Mouse (Mus musculus) heart, embryonic 11.5 days (tissue): ENCODE results near the gene Mapk6. TPM values are rescaled to one million over a fixed set of nuclear protein-coding genes. Genes with fewer than 3 reads are reported as not detected.
"Not testable (repeated sequence)": the region's sequence is repeated elsewhere in the genome, so short reads cannot be mapped to it uniquely, and the experiment has no call there.

ENCODE experiments used
- ATAC-seq: fragments of 200-750 bp; cut with Nextera tagmentation; replicated peaks from 2 replicates; pipeline ENCODE4 v1.8.0; 2017; ENCODE audit warnings: moderate library complexity; ENCODE audit not compliant: insufficient number of reproducible peaks, low FRiP score, low TSS enrichment
- H3K27ac ChIP-seq: fragments of 300-500 bp; sonication (generic); 2 replicates; pipeline ENCODE4 v1.5.1; 2014; ENCODE audit warnings: mild to moderate bottlenecking, low read depth, low read length
- H3K27me3 ChIP-seq: fragments of 300-500 bp; sonication (generic); 2 replicates; pipeline ENCODE4 v1.6.1; 2014; ENCODE audit warnings: mild to moderate bottlenecking, low read length, mixed read lengths; ENCODE audit not compliant: control insufficient read depth, insufficient read depth
- H3K36me3 ChIP-seq: fragments of 300-500 bp; sonication (generic); 2 replicates; pipeline ENCODE4 v1.6.1; 2014; ENCODE audit warnings: mild to moderate bottlenecking, low read length, moderate library complexity, mixed read lengths; ENCODE audit not compliant: control insufficient read depth, insufficient read depth
- H3K4me1 ChIP-seq: fragments of 300-500 bp; sonication (generic); 2 replicates; pipeline ENCODE4 v1.6.1; 2014; ENCODE audit warnings: low read length; ENCODE audit not compliant: control insufficient read depth, insufficient read depth
- H3K4me2 ChIP-seq: fragments of 300-500 bp; sonication (generic); 2 replicates; pipeline ENCODE4 v1.6.1; 2014; ENCODE audit warnings: mild to moderate bottlenecking, moderate library complexity
- H3K4me3 ChIP-seq: fragments of 300-500 bp; sonication (generic); 2 replicates; pipeline ENCODE4 v1.5.1; 2014; ENCODE audit warnings: low read depth, low read length
- H3K9ac ChIP-seq: fragments of 300-500 bp; sonication (generic); 2 replicates; pipeline ENCODE4 v1.6.1; 2014; ENCODE audit warnings: mild to moderate bottlenecking, low read depth, low read length, moderate library complexity
- H3K9me3 ChIP-seq: fragments of 300-500 bp; sonication (generic); replicated peaks from 2 replicates; pipeline ENCODE4 v1.6.1; 2016; ENCODE audit warnings: low read length; ENCODE audit not compliant: control insufficient read depth
- WGBS: fragments of 180-500 bp; shearing (Covaris S2); extraction: QIAGEN DNeasy Blood & Tissue Kit; methylation state at CpG from one replicate; pipeline ENCODE4 v1.1.7; 2014; ENCODE audit not compliant: insufficient replicate concordance; 5-methylcytosine and 5-hydroxymethylcytosine counted together
- polyA plus RNA-seq: library from polyadenylated mRNA; unstranded; fragments of >200 nt; fragmentation: Nextera tagmentation; extraction: Ambion mirVana; gene quantifications from 2 replicates; pipeline ENCODE4 v1.2.1, GENCODE M21; 2014

Gene Mapk6
- polyA plus RNA-seq, 1 experiment from 2014 or later = 77.5 TPM

DNA sequence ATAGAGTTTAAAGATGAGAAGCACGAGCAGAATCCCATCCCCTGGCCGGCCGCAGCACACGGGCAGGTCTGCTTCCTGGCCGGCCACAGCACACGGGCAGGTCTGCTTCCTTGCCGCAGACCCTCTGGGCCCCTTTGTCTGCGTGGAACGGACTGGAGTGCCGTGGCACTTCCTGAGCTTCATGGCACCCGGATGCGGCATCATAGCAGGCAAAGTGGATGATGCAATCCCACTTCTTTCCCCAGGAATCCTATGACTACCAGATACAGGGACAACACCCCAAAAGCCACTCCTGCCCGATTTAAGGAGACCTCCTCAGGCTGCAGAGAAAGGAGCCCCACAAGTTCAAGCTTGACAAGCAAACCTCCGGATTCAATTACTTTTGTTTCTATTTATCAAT lies 27.0 kb downstream of the Mapk6 start:
- no peak overlapping the region for H3K27ac ChIP-seq
- no peak overlapping the region for H3K4me3 ChIP-seq
- WGBS = 90% methylated on average over 14 of the region's 14 CpGs
- no peaks in the 10 kb centered on the region for H3K9me3 ChIP-seq
- H3K27me3 ChIP-seq = no peaks in the 10 kb centered on the region
- no peak overlapping the region for H3K4me2 ChIP-seq
- no peak overlapping the region for H3K9ac ChIP-seq
- H3K36me3 ChIP-seq = peaks cover 6% of the 10 kb centered on the region; the same call in 1 of the 2 replicates
- H3K4me1 ChIP-seq = no peaks in the 10 kb centered on the region
- no peak for ATAC-seq

DNA sequence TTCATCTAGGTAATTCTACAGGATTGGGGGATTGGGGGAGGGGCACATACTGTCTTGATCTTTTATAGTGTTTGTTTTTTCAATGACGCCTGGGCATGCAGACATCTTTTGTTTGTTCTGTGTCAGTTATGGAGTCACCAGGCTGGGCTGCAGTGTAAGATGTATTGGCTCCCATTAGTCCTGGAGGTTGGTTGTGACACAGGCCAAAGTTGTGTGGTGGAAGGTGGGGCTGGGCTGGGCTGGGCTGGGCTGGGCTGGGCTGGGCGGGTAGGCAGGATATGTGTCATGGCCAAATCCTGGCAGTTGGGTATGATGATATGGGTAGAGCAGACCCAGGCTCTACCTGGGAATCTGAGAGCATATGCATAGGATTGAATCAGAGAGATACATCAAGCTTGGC lies 31.0 kb downstream of the Mapk6 start:
- Histone ChIP-seq H3K9me3 (no peaks in the 10 kb centered on the region), H3K4me1 (no peaks in the 10 kb centered on the region), H3K36me3 (no peaks in the 10 kb centered on the region), H3K4me3 (no peak overlapping the region), H3K9ac (no peak overlapping the region), H3K4me2 (no peak overlapping the region), H3K27ac (no peak overlapping the region), H3K27me3 (no peaks in the 10 kb centered on the region)
- WGBS = 80% methylated on average over 2 of the region's 2 CpGs
- no peak for ATAC-seq

DNA sequence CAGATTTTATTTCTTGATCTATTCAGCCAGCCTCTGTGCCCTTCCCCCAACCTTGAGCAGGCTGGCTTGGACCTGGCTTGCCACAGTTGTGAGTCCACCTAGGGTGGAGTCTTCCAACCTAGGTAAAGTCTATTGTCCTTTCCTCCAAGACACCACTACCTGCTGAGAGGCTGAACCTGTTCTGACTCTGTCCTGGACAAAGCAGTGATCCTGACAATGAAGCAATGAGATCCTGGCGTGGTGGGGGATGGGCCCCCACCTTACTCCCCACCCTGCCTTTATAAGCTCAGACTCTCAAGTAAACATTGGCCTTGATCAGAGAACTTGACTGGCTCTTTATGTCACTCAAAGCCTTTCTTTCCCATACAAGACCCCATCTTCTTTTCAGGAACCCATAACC lies 33.4 kb downstream of the Mapk6 start:
- Histone ChIP-seq H3K27ac (no peak overlapping the region), H3K9ac (no peak overlapping the region), H3K4me1 (no peaks in the 10 kb centered on the region), H3K9me3 (no peaks in the 10 kb centered on the region), H3K4me2 (no peak overlapping the region), H3K4me3 (no peak overlapping the region), H3K27me3 (no peaks in the 10 kb centered on the region), H3K36me3 (no peaks in the 10 kb centered on the region)
- ATAC-seq = no peak
- WGBS = 70% methylated on average over 1 of the region's 1 CpGs

DNA sequence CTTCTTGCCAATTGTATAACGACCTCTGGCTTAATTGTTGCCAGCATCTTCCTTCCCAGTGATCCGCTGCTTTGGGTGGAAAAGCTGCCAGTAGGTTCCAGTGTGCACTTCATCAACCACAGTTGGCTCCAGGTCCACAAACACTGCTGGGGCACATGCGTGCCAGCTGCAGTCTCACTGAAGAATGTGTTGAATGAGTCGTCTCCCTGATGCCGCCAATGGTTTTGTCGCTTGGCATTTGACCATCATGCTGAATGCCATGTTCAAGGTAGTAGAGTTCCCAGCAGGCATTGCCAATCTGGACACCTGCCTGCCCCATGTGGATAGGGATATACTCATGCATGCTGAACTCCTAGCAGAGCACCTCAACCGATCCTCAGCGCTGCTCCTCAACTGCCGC lies 34.2 kb downstream of the Mapk6 start:
- no peak for ATAC-seq
- 92% methylated on average over 9 of the region's 9 CpGs for WGBS
- H3K4me2 ChIP-seq = no peak overlapping the region

DNA sequence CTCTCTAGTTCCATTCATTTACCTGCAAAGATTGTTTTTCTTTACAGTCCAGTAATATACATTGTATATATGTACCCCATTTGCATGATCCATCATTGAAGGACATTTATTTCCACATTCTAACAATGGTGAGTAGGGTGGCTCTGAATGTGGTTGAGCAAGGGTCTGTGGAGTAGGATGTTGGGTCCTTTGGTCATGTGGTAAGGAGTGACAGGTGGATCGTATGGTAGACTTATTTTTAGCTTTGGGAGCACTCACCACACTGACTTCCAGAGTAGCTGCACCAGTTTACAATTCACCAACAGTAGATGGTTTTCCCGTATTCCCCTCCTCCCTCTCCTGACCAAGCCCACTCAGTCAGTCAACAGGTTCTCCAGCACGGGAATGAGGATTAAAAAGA lies 41.0 kb downstream of the Mapk6 start:
- no peak for ATAC-seq
- H3K27me3 ChIP-seq = no peaks in the 10 kb centered on the region
- WGBS = 49% methylated on average over 3 of the region's 3 CpGs

More for the DNA sequence above, 34.2 kb downstream of the Mapk6 start:
- no peaks in the 10 kb centered on the region for H3K4me1 ChIP-seq
- no peak overlapping the region for H3K27ac ChIP-seq
- no peak overlapping the region for H3K4me3 ChIP-seq
- H3K27me3 ChIP-seq = no peaks in the 10 kb centered on the region
- H3K9me3 ChIP-seq = no peaks in the 10 kb centered on the region
- no peak overlapping the region for H3K9ac ChIP-seq
- H3K36me3 ChIP-seq = no peaks in the 10 kb centered on the region

DNA sequence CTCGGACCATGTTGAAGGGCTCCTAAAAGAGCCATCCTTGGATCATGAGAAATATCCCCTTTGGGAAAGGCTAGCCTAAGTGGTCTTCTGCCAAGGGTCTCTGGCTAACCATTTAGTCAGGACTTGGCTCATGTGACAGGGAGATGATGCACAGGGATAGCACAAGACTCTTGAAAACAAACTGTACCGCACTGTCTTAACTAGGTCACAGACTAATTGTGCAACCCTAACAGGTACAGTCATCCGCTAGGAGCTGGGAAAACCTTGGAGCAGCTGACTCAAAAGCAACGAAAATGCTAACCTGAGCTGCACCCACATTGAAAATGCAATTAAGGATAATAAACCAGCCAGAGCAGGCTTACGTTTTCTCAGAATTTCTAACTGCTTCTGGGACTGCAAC lies 43.6 kb downstream of the Mapk6 start:
- Histone ChIP-seq H3K4me1 (no peaks in the 10 kb centered on the region), H3K36me3 (no peaks in the 10 kb centered on the region), H3K9ac (no peak overlapping the region), H3K4me2 (no peak overlapping the region), H3K27ac (no peak overlapping the region), H3K9me3 (no peaks in the 10 kb centered on the region), H3K27me3 (no peaks in the 10 kb centered on the region), H3K4me3 (no peak overlapping the region)
- 73% methylated on average over 5 of the region's 5 CpGs for WGBS
- ATAC-seq = no peak

More for the DNA sequence above, 41.0 kb downstream of the Mapk6 start:
- no peaks in the 10 kb centered on the region for H3K4me1 ChIP-seq
- no peak overlapping the region for H3K4me3 ChIP-seq
- no peaks in the 10 kb centered on the region for H3K36me3 ChIP-seq
- H3K9me3 ChIP-seq = no peaks in the 10 kb centered on the region
- H3K27ac ChIP-seq = no peak overlapping the region
- H3K9ac ChIP-seq = no peak overlapping the region
- no peak overlapping the region for H3K4me2 ChIP-seq

DNA sequence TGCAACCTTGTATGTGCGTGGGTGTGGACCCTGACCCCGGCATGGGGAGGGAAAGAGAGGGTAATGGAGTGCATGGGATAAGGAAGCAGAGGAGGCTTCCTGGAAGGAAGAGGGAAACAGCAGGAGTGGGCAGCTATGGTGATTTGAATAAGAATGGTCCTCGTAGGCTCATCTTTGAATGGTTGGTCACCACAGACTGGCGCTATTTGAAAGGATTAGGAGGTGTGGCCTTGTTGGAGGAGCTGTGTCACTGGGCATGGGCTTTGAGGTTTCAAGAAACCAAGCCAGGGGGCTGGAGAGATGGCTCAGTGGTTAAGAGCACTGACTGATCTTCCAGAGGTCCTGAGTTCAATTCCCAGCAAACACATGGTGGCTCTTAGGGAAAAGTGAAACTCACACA lies 44.6 kb downstream of the Mapk6 start:
- no peak overlapping the region for H3K4me3 ChIP-seq

DNA sequence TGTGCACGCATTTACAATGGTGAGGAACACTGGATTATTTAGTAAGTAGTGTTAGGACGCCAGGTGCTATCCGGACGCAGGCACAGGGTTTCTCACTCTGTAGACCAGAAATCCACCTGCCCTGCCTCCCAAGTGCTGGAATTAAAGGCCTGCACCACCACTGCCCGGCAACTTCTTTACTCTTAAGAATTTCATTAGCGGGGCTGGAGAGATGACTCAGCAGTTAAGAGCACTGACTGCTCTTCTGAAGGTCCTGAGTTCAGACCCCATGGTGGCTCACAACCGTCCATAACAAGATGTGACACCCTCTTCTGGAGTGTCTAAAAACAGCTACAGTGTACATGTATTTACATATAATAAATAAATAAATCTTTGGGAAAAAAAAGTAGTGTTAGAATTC lies 46.1 kb downstream of the Mapk6 start:
- not testable (repeated sequence) for H3K9ac ChIP-seq, ATAC-seq, H3K4me3 ChIP-seq, H3K4me2 ChIP-seq, H3K27ac ChIP-seq, H3K9me3 ChIP-seq, H3K4me1 ChIP-seq, H3K27me3 ChIP-seq, H3K36me3 ChIP-seq
- 64% methylated on average over 7 of the region's 7 CpGs for WGBS

More for the DNA sequence above, 44.6 kb downstream of the Mapk6 start:
- no peak overlapping the region for H3K9ac ChIP-seq
- H3K27me3 ChIP-seq = no peaks in the 10 kb centered on the region
- no peak overlapping the region for H3K27ac ChIP-seq
- H3K9me3 ChIP-seq = no peaks in the 10 kb centered on the region
- no peaks in the 10 kb centered on the region for H3K36me3 ChIP-seq
- 80% methylated on average over 4 of the region's 4 CpGs for WGBS
- H3K4me1 ChIP-seq = no peaks in the 10 kb centered on the region
- no peak overlapping the region for H3K4me2 ChIP-seq
- no peak for ATAC-seq

DNA sequence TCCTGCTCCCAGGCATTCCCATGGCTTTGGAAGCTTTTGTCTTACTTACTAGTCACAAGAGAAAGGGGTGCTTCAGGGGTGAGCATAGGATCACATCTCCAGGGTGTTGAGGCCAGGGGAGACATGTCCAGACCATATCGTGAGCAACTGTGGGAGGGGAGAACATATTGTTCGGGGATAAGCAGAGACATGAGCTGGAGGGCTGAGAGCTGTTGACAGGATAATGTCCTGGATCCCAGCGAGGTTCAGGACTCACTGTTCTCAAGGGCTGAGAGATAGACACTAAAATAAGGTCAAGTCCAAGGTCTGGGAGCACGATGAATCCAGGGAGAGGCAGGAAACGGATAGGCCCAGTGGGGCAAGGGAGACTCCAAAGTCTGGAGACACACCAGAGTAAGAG lies 46.8 kb downstream of the Mapk6 start:
- Histone ChIP-seq H3K36me3 (no peaks in the 10 kb centered on the region), H3K27me3 (no peaks in the 10 kb centered on the region), H3K4me2 (no peak overlapping the region), H3K27ac (no peak overlapping the region), H3K9me3 (no peaks in the 10 kb centered on the region), H3K4me1 (no peaks in the 10 kb centered on the region), H3K9ac (no peak overlapping the region), H3K4me3 (no peak overlapping the region)
- ATAC-seq = no peak
- 44% methylated on average over 5 of the region's 5 CpGs for WGBS
